Mouse (Mus musculus): ENCODE measurements around the gene Olfr1263. TPM values are rescaled to one million over a fixed set of nuclear protein-coding genes. Genes with fewer than 3 reads are reported as not detected.

The Olfr1263 gene
- not detected in 2 replicates for polyA plus RNA-seq (2012; rRNA removed)

DNA sequence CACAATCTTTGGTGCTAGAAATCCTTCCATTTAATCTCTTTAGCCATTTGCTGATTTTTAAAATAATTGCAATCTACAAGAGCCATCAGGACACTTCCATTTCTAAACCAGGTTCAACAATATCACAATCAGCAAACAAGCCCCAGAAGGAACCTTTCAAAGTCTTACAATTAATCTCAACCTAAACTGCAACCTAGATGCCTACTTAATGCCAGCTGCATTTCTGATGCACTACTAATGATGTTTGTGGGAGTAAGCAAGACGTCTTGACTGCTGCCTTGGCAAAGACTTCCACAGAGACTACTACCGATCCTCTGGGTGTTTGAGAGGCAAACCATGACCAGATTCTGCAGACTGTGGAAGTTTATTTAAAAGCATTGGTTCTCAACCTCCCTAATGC, at the start of gene Olfr1263:
TSS of gene Olfr1263 (plus strand) at position 301 of the 400 bp plus-strand sequence.
- Histone ChIP-seq H3K27ac (ENCODE audit: insufficient read depth, low read length) (no peak within 1 kb of the TSS), H3K4me3 (replicated peaks; ENCODE audit: insufficient read depth, low read depth, low read length) (no peak within 1 kb of the TSS), H3K4me1 (ENCODE audit: control insufficient read depth, insufficient read depth, low read length) (no peaks in the 10 kb centered on the region), H3K27me3 (ENCODE audit: control insufficient read depth, insufficient read depth, low read length) (no peaks in the 10 kb centered on the region)
- WGBS: 74% methylated on average over 2 of the region's 2 CpGs
- TF ChIP-seq CTCF (IDR thresholded peaks at IDR 0.05; ENCODE audit: borderline replicate concordance, insufficient read depth, low read depth, low read length): no peak
- TF ChIP-seq POLR2A (IDR thresholded peaks at IDR 0.05; ENCODE audit: borderline replicate concordance, insufficient read depth, low read length): no peak
- DNase-seq: no peak

DNA sequence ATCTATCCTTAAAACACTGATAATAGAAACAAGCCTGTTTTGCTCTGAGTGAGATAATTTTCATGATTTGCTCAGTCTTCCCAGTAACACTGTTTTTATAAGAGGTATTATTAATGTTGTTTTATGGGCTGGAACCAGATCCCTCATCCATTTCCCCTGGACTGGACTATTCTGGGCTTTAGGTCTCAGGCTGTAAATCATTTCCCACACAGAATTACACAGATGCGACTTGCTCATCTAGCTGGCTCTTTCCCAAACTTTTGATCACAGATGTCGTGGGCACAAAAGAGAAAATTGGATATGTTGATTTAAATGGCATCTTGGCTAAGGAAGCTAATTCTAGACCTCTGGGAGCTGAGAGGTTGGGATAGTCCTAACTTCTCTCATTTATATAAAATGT, 37.7 kb upstream of the Olfr1263 start, which contains the start of gene Olfr1260:
TSS of gene Olfr1260 (plus strand) at position 157 of the 400 bp plus-strand sequence.
- Histone ChIP-seq H3K4me3 (replicated peaks; ENCODE audit: insufficient read depth, low read depth, low read length) (no peak within 1 kb of the TSS), H3K27ac (ENCODE audit: insufficient read depth, low read length) (no peak within 1 kb of the TSS), H3K4me1 (ENCODE audit: control insufficient read depth, insufficient read depth, low read length) (no peaks in the 10 kb centered on the region), H3K27me3 (ENCODE audit: control insufficient read depth, insufficient read depth, low read length) (no peaks in the 10 kb centered on the region)
- 8% methylated on average over 2 of the region's 2 CpGs for WGBS
- DNase-seq: no peak
- TF ChIP-seq POLR2A (IDR thresholded peaks at IDR 0.05; ENCODE audit: borderline replicate concordance, insufficient read depth, low read length): no peak
- TF ChIP-seq CTCF (IDR thresholded peaks at IDR 0.05; ENCODE audit: borderline replicate concordance, insufficient read depth, low read depth, low read length): no peak

DNA sequence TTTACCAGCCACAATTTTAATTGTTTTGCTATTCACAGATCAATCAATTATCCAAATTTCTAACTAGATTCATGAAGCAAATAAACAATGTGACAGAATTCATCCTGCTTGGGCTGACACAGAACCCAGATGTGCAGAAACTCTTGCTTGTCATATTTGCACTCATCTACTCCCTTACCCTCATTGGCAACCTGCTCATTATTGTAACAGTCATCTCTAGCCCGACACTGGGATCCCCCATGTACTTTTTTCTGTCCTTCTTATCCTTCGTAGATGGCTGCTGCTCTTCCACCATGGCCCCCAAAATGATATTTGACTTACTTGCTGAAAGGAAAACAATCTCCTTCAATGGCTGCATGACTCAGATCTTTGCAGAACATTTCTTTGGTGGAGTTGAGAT, 34.2 kb upstream of the Olfr1263 start:
- WGBS: 86% methylated on average over 2 of the region's 2 CpGs
- H3K27me3 ChIP-seq (ENCODE audit: control insufficient read depth, insufficient read depth, low read length): no peaks in the 10 kb centered on the region
- no peak overlapping the region for H3K27ac ChIP-seq (ENCODE audit: insufficient read depth, low read length)
- no peak overlapping the region for H3K4me3 ChIP-seq (replicated peaks; ENCODE audit: insufficient read depth, low read depth, low read length)
- no peak for TF ChIP-seq POLR2A (IDR thresholded peaks at IDR 0.05; ENCODE audit: borderline replicate concordance, insufficient read depth, low read length)
- no peak for TF ChIP-seq CTCF (IDR thresholded peaks at IDR 0.05; ENCODE audit: borderline replicate concordance, insufficient read depth, low read depth, low read length)
- no peaks in the 10 kb centered on the region for H3K4me1 ChIP-seq (ENCODE audit: control insufficient read depth, insufficient read depth, low read length)
- no peak for DNase-seq

- TF ChIP-seq POLR2A (IDR thresholded peaks at IDR 0.05; ENCODE audit: borderline replicate concordance, insufficient read depth, low read length): no peak
- no peak for TF ChIP-seq CTCF (IDR thresholded peaks at IDR 0.05; ENCODE audit: borderline replicate concordance, insufficient read depth, low read depth, low read length)
- no peaks in the 10 kb centered on the region for H3K4me1 ChIP-seq (ENCODE audit: control insufficient read depth, insufficient read depth, low read length)
- no peak within 1 kb of the TSS for H3K4me3 ChIP-seq (replicated peaks; ENCODE audit: insufficient read depth, low read depth, low read length)
- H3K27ac ChIP-seq (ENCODE audit: insufficient read depth, low read length): no peak within 1 kb of the TSS
- no peaks in the 10 kb centered on the region for H3K27me3 ChIP-seq (ENCODE audit: control insufficient read depth, insufficient read depth, low read length)
- no peak for DNase-seq
Measured at GRCm38 (mm10) chr2:89990921-89991320, 21.0 kb upstream of the Olfr1263 start, which contains the start of gene Olfr1261. Olfr1261 (plus strand) TSS chr2:89991221.

DNA sequence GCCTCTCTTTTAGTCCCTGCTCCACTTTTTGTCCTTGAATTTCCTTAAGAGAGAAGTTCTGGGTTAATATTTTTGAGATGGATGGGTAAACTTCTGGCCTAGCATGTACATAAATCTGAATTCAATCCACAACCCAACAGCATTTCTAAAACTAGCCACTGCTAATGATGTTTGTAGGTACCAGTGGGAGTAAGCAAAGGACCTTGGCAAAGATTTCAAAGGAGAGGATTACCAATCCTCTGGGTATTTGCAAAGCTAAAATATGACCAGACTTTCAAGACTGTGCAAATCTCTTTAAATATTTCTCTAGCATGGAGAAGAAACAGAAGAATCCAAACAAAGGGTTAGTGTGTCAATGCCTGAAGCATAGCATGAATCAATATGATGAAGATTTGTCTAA, 12.1 kb upstream of the Olfr1263 start, which contains the start of gene Olfr1262:
TSS of gene Olfr1262 (plus strand) at position 301 of the 400 bp plus-strand sequence.
- TF ChIP-seq POLR2A (IDR thresholded peaks at IDR 0.05; ENCODE audit: borderline replicate concordance, insufficient read depth, low read length) (no peak), CTCF (IDR thresholded peaks at IDR 0.05; ENCODE audit: borderline replicate concordance, insufficient read depth, low read depth, low read length) (no peak)
- no peak within 1 kb of the TSS for H3K27ac ChIP-seq (ENCODE audit: insufficient read depth, low read length)
- DNase-seq: no peak

GRCm38 (mm10) chr2:90025477-90025876, 13.5 kb downstream of the Olfr1263 start, which contains the start of gene Olfr1264:
Olfr1264 (minus strand) TSS chr2:90025577.
- 42% methylated on average over 2 of the region's 2 CpGs for WGBS
- no peak for DNase-seq

More for the DNA sequence above, 12.1 kb upstream of the Olfr1263 start, which contains the start of gene Olfr1262:
- no peaks in the 10 kb centered on the region for H3K4me1 ChIP-seq (ENCODE audit: control insufficient read depth, insufficient read depth, low read length)
- no peaks in the 10 kb centered on the region for H3K27me3 ChIP-seq (ENCODE audit: control insufficient read depth, insufficient read depth, low read length)
- no peak within 1 kb of the TSS for H3K4me3 ChIP-seq (replicated peaks; ENCODE audit: insufficient read depth, low read depth, low read length)

GRCm38 (mm10) chr2:90035037-90035436, 23.1 kb downstream of the Olfr1263 start, which contains the start of gene Olfr1265:
Olfr1265 (plus strand) TSS chr2:90035337.
- Histone ChIP-seq H3K4me1 (ENCODE audit: control insufficient read depth, insufficient read depth, low read length) (no peaks in the 10 kb centered on the region), H3K27me3 (ENCODE audit: control insufficient read depth, insufficient read depth, low read length) (no peaks in the 10 kb centered on the region), H3K27ac (ENCODE audit: insufficient read depth, low read length) (no peak within 1 kb of the TSS), H3K4me3 (replicated peaks; ENCODE audit: insufficient read depth, low read depth, low read length) (no peak within 1 kb of the TSS)
- TF ChIP-seq CTCF (IDR thresholded peaks at IDR 0.05; ENCODE audit: borderline replicate concordance, insufficient read depth, low read depth, low read length): no peak
- TF ChIP-seq POLR2A (IDR thresholded peaks at IDR 0.05; ENCODE audit: borderline replicate concordance, insufficient read depth, low read length): no peak
- no peak for DNase-seq

More at GRCm38 (mm10) chr2:90025477-90025876, 13.5 kb downstream of the Olfr1263 start, which contains the start of gene Olfr1264:
- TF ChIP-seq CTCF (IDR thresholded peaks at IDR 0.05; ENCODE audit: borderline replicate concordance, insufficient read depth, low read depth, low read length): no peak
- TF ChIP-seq POLR2A (IDR thresholded peaks at IDR 0.05; ENCODE audit: borderline replicate concordance, insufficient read depth, low read length): no peak
- H3K4me3 ChIP-seq (replicated peaks; ENCODE audit: insufficient read depth, low read depth, low read length): no peak within 1 kb of the TSS
- no peak within 1 kb of the TSS for H3K27ac ChIP-seq (ENCODE audit: insufficient read depth, low read length)
- no peaks in the 10 kb centered on the region for H3K27me3 ChIP-seq (ENCODE audit: control insufficient read depth, insufficient read depth, low read length)
- no peaks in the 10 kb centered on the region for H3K4me1 ChIP-seq (ENCODE audit: control insufficient read depth, insufficient read depth, low read length)

- H3K4me3 ChIP-seq (replicated peaks; ENCODE audit: insufficient read depth, low read depth, low read length): no peak within 1 kb of the TSS
- DNase-seq: no peak
- TF ChIP-seq POLR2A (IDR thresholded peaks at IDR 0.05; ENCODE audit: borderline replicate concordance, insufficient read depth, low read length) (no peak), CTCF (IDR thresholded peaks at IDR 0.05; ENCODE audit: borderline replicate concordance, insufficient read depth, low read depth, low read length) (no peak)
- H3K4me1 ChIP-seq (ENCODE audit: control insufficient read depth, insufficient read depth, low read length): no peaks in the 10 kb centered on the region
- no peaks in the 10 kb centered on the region for H3K27me3 ChIP-seq (ENCODE audit: control insufficient read depth, insufficient read depth, low read length)
- H3K27ac ChIP-seq (ENCODE audit: insufficient read depth, low read length): no peak within 1 kb of the TSS
Measured at GRCm38 (mm10) chr2:90063494-90063893, 51.6 kb downstream of the Olfr1263 start, which contains the start of gene Olfr140. Olfr140 (minus strand) TSS chr2:90063594.

Other genes starting within 250 kb of the Olfr1263 start
- not detected in 2 replicates for gene Olfr1254, start 218.5 kb upstream of the Olfr1263 start, polyA plus RNA-seq (2012; rRNA removed)
- gene Olfr1255, start 200.1 kb upstream of the Olfr1263 start, polyA plus RNA-seq (2012; rRNA removed): not detected in 2 replicates
- gene Olfr1256, start 170.6 kb upstream of the Olfr1263 start, polyA plus RNA-seq (2012; rRNA removed): not detected in 2 replicates
- gene Olfr48, start 163.9 kb upstream of the Olfr1263 start, polyA plus RNA-seq (2012; rRNA removed): not detected in 2 replicates
- gene Olfr1257, start 133.7 kb upstream of the Olfr1263 start, polyA plus RNA-seq (2012; rRNA removed): not detected in 2 replicates
- not detected in 2 replicates for gene Olfr1258, start 84.8 kb upstream of the Olfr1263 start, polyA plus RNA-seq (2012; rRNA removed)
- gene Olfr1259, start 63.5 kb upstream of the Olfr1263 start, polyA plus RNA-seq (2012; rRNA removed): not detected in 2 replicates
- gene Olfr1260, start 37.8 kb upstream of the Olfr1263 start, polyA plus RNA-seq (2012; rRNA removed): not detected in 2 replicates
- gene Olfr1261, start 20.9 kb upstream of the Olfr1263 start, polyA plus RNA-seq (2012; rRNA removed): not detected in 2 replicates
- gene Olfr1262, start 12.0 kb upstream of the Olfr1263 start, polyA plus RNA-seq (2012; rRNA removed): not detected in 2 replicates
- not detected in 2 replicates for gene Olfr1264, start 13.4 kb downstream of the Olfr1263 start, polyA plus RNA-seq (2012; rRNA removed)
- not detected in 2 replicates for gene Olfr1265, start 23.2 kb downstream of the Olfr1263 start, polyA plus RNA-seq (2012; rRNA removed)
- not detected in 2 replicates for gene Olfr140, start 51.5 kb downstream of the Olfr1263 start, polyA plus RNA-seq (2012; rRNA removed)
- gene Olfr1269, start 109.3 kb downstream of the Olfr1263 start, polyA plus RNA-seq (2012; rRNA removed): not detected in 2 replicates
- gene Olfr32, start 130.2 kb downstream of the Olfr1263 start, polyA plus RNA-seq (2012; rRNA removed): not detected in 2 replicates
- gene Olfr1270, start 141.0 kb downstream of the Olfr1263 start, polyA plus RNA-seq (2012; rRNA removed): not detected in 2 replicates
- not detected in 2 replicates for gene Olfr1506, start 212.4 kb downstream of the Olfr1263 start, polyA plus RNA-seq (2012; rRNA removed)
- gene Olfr142, start 245.5 kb downstream of the Olfr1263 start, polyA plus RNA-seq (2012; rRNA removed): not detected in 2 replicates

Data from cerebellum, adult 2 months (tissue).